ENCODE assay signal across 10 mouse cellular contexts in genomic region chr4:22095257-22096031, GRCm38 (mm10).
DNase-seq lines count a peak whose midpoint lies in the region; ATAC-seq and TF ChIP-seq lines count a peak whose summit lies in the region.
"Had no signal": no experiment of that assay in that cellular context is flagged by ENCODE, and none has a peak within 500 bp of the region (broad histone marks: within the 10 kb centered on the region; RNA-seq: fewer than 3 reads in every experiment).

No protein-coding gene starts in this region.

- TF ChIP-seq CTCF in brain, embryonic 14.5 days (IDR thresholded peaks at IDR 0.05; ENCODE audit: borderline replicate concordance, extremely low read depth, insufficient read depth, insufficient read length) = no peak
- no peak for TF ChIP-seq CTCF in forebrain, postnatal 0 days (IDR thresholded peaks at IDR 0.05; ENCODE audit: low read depth)

- no peaks in the 10 kb centered on the region for H3K4me1 ChIP-seq in forebrain, postnatal 0 days (ENCODE audit: insufficient read depth)
- H3K4me1 ChIP-seq in midbrain, embryonic 14.5 days (ENCODE audit: control insufficient read depth, insufficient read depth, low read length) = peaks cover 21% of the 10 kb centered on the region
- H3K4me1 ChIP-seq in heart, embryonic 11.5 days (ENCODE audit: control insufficient read depth, insufficient read depth, low read length) = no peaks in the 10 kb centered on the region

- H3K27me3 ChIP-seq in forebrain, postnatal 0 days (ENCODE audit: insufficient read depth, low read length) = no peaks in the 10 kb centered on the region
- no peaks in the 10 kb centered on the region for H3K27me3 ChIP-seq in midbrain, embryonic 14.5 days (ENCODE audit: control insufficient read depth, insufficient read depth, low read length)
- H3K27me3 ChIP-seq in heart, embryonic 11.5 days (ENCODE audit: control insufficient read depth, insufficient read depth, low read length) = no peaks in the 10 kb centered on the region

- no peak overlapping the region for H3K9ac ChIP-seq in forebrain, postnatal 0 days
- no peak overlapping the region for H3K9ac ChIP-seq in midbrain, embryonic 14.5 days (replicated peaks; ENCODE audit: low read length)
- no peak overlapping the region for H3K9ac ChIP-seq in heart, embryonic 11.5 days (ENCODE audit: low read depth, low read length)

- no peaks in the 10 kb centered on the region for H3K9me3 ChIP-seq in forebrain, postnatal 0 days (ENCODE audit: low read length)
- no peaks in the 10 kb centered on the region for H3K9me3 ChIP-seq in midbrain, embryonic 14.5 days (ENCODE audit: control insufficient read depth, low read length)
- H3K9me3 ChIP-seq in heart, embryonic 11.5 days (replicated peaks; ENCODE audit: control insufficient read depth, low read length) = no peaks in the 10 kb centered on the region

- peak; percentile 29; the same call in 1 of the 2 replicates for ATAC-seq in frontal cortex, adult (ENCODE audit: low TSS enrichment)
- peak; percentile 74 for ATAC-seq in forebrain, postnatal 0 days
- ATAC-seq in midbrain, embryonic 14.5 days (ENCODE audit: low FRiP score, low TSS enrichment) = peak; percentile 79
- ATAC-seq in megakaryocyte-erythroid progenitor cell, adult 5-6 weeks (replicated peaks; ENCODE audit: low FRiP score, low TSS enrichment, poor library complexity, severe bottlenecking) = no peak
- ATAC-seq in heart, embryonic 11.5 days (replicated peaks; ENCODE audit: insufficient number of reproducible peaks, low FRiP score, low TSS enrichment) = no peak
- ATAC-seq: inflammation-experienced regulatory T-cells, adult 6 months had no signal

- no peaks in the 10 kb centered on the region for H3K36me3 ChIP-seq in forebrain, postnatal 0 days (ENCODE audit: insufficient read depth)
- no peaks in the 10 kb centered on the region for H3K36me3 ChIP-seq in midbrain, embryonic 14.5 days (ENCODE audit: control insufficient read depth, insufficient read depth, low read length)
- H3K36me3 ChIP-seq in heart, embryonic 11.5 days (ENCODE audit: control insufficient read depth, insufficient read depth, low read length) = no peaks in the 10 kb centered on the region

- peak overlapping the region; percentile 51 for H3K27ac ChIP-seq in forebrain, postnatal 0 days (ENCODE audit: low read depth, low read length)
- peak overlapping the region; percentile 79 for H3K27ac ChIP-seq in midbrain, embryonic 14.5 days (replicated peaks; ENCODE audit: low read depth, low read length)
- H3K27ac ChIP-seq in heart, embryonic 11.5 days (ENCODE audit: low read depth, low read length) = no peak overlapping the region

- no peak overlapping the region for H3K4me2 ChIP-seq in forebrain, postnatal 0 days (ENCODE audit: low read depth)
- peak overlapping the region; percentile 19; the same call in 1 of the 2 replicates for H3K4me2 ChIP-seq in midbrain, embryonic 14.5 days (ENCODE audit: low read length)
- H3K4me2 ChIP-seq in heart, embryonic 11.5 days = no peak overlapping the region

- no peak for DNase-seq in frontal cortex, postnatal 25 days (ENCODE audit: low spot score in 2 of 2)
- peak; percentile 85 for DNase-seq in brain, embryonic 14.5 days (ENCODE audit: low read depth)
- peak; percentile 43 for DNase-seq in forebrain, postnatal 0 days
- DNase-seq in midbrain, embryonic 14.5 days = peak; percentile 73
- DNase-seq in adrenal gland, postnatal 14 days = no peak
- DNase-seq: B cell, adult 2 months had no signal

- 11% methylated on average over 11 of the region's 11 CpGs for WGBS in forebrain, postnatal 0 days
- 15% methylated on average over 11 of the region's 11 CpGs for WGBS in midbrain, embryonic 14.5 days
- 52% methylated on average over 11 of the region's 11 CpGs for WGBS in heart, embryonic 11.5 days (ENCODE audit: insufficient replicate concordance)

- no peak for TF ChIP-seq POLR2A in brain, embryonic 14.5 days (IDR thresholded peaks at IDR 0.05; ENCODE audit: borderline replicate concordance, extremely low read depth, insufficient read depth, insufficient read length, poor library complexity, severe bottlenecking)

- no peak overlapping the region for H3K4me3 ChIP-seq in forebrain, postnatal 0 days (ENCODE audit: low read depth, low read length)
- H3K4me3 ChIP-seq in midbrain, embryonic 14.5 days (replicated peaks; ENCODE audit: low read depth, low read length) = no peak overlapping the region
- no peak overlapping the region for H3K4me3 ChIP-seq in heart, embryonic 11.5 days (ENCODE audit: low read depth, low read length)

Comparison
In these comparisons a context has a peak if more than half of its experiments do, and no peak if none do; other contexts are left out.
1. ATAC-seq: peak in frontal cortex, adult (single experiment), forebrain, postnatal 0 days (single experiment) and midbrain, embryonic 14.5 days (single experiment); none in megakaryocyte-erythroid progenitor cell, adult 5-6 weeks (single experiment) and heart, embryonic 11.5 days (single experiment).
2. DNase-seq: peak in brain, embryonic 14.5 days (single experiment), forebrain, postnatal 0 days (single experiment) and midbrain, embryonic 14.5 days (single experiment); none in frontal cortex, postnatal 25 days (0 of 2) and adrenal gland, postnatal 14 days (single experiment).